Mouse (Mus musculus) liver, embryonic 14.5 days (tissue): ENCODE data around the gene Rapgef1. TPM values are rescaled to one million over a fixed set of nuclear protein-coding genes. Genes with fewer than 3 reads are reported as not detected.

Experiments used
- ATAC-seq: fragments of 200-750 bp; cut with Nextera tagmentation; 2 replicates; pipeline ENCODE4 v1.8.0; 2017; ENCODE audit warnings: moderate number of reproducible peaks, mild to moderate bottlenecking, moderate library complexity; ENCODE audit not compliant: insufficient read depth
- DNase-seq, 3 experiments: peaks; one replicate each; pipeline ENCODE4 v3.0.0-alpha.2; 2012 to 2013; ENCODE audit warnings: low read depth in 3 of 3, low spot score in 3 of 3
- H3K27ac ChIP-seq: fragments of 300-500 bp; sonication (generic); 2 replicates; pipeline ENCODE4 v1.5.1; 2014; ENCODE audit warnings: moderate library complexity, mild to moderate bottlenecking, control low read depth, inconsistent platforms
- H3K27me3 ChIP-seq: fragments of 300-500 bp; sonication (generic); 2 replicates; pipeline ENCODE4 v1.6.1; 2014; ENCODE audit warnings: mild to moderate bottlenecking, low read length, moderate library complexity; ENCODE audit not compliant: control insufficient read depth, insufficient read depth
- H3K36me3 ChIP-seq: fragments of 300-500 bp; sonication (generic); replicated peaks from 2 replicates; pipeline ENCODE4 v1.6.1; 2014; ENCODE audit warnings: low read depth; ENCODE audit not compliant: control insufficient read depth, insufficient read depth
- H3K4me1 ChIP-seq, 2 experiments: fragments of 200-500 bp in 1 of 2; fragments of 300-500 bp in 1 of 2; sonication (generic) in 1 of 2; replicated peaks; 2 replicates each; pipeline ENCODE4 v1.6.1; 2012 to 2014; ENCODE audit warnings: antibody characterized with exemption in 1 of 2, inconsistent platforms in 1 of 2, low read length in 1 of 2; ENCODE audit not compliant: control insufficient read depth in 2 of 2, insufficient read depth in 2 of 2
- H3K4me2 ChIP-seq: fragments of 300-500 bp; sonication (generic); 2 replicates; pipeline ENCODE4 v1.6.1; 2014; ENCODE audit warnings: low read depth, mild to moderate bottlenecking, control low read depth, moderate library complexity
- H3K4me3 ChIP-seq, 2 experiments: fragments of 200-500 bp in 1 of 2; fragments of 300-500 bp in 1 of 2; sonication (generic) in 1 of 2; 2 replicates each; pipeline ENCODE4 v1.5.1; 2012 to 2014; ENCODE audit warnings: low read depth in 2 of 2, low read length in 2 of 2, mild to moderate bottlenecking in 2 of 2, control low read depth in 1 of 2, inconsistent platforms in 1 of 2, moderate library complexity in 1 of 2; ENCODE audit not compliant: insufficient read depth in 1 of 2
- H3K9ac ChIP-seq: fragments of 300-500 bp; sonication (generic); replicated peaks from 2 replicates; pipeline ENCODE4 v1.6.1; 2014; ENCODE audit warnings: mild to moderate bottlenecking, control low read depth, moderate library complexity
- H3K9me3 ChIP-seq: fragments of 300-500 bp; sonication (generic); 2 replicates; pipeline ENCODE4 v1.6.1; 2016; ENCODE audit warnings: low read length, mixed read lengths; ENCODE audit not compliant: control insufficient read depth
- CTCF ChIP-seq: IDR thresholded peaks from 2 replicates; pipeline ENCODE4 v1.5.1; 2016; ENCODE audit warnings: antibody characterized with exemption, low read depth, control low read depth
- EP300 ChIP-seq: IDR thresholded peaks from 2 replicates; pipeline ENCODE4 v1.6.1; 2016; ENCODE audit warnings: antibody characterized with exemption, low read depth
- WGBS: fragments of 180-500 bp; shearing (Covaris S2); extraction: QIAGEN DNeasy Blood & Tissue Kit; methylation state at CpG from one replicate; pipeline ENCODE4 v1.1.7; 2014; ENCODE audit not compliant: insufficient replicate concordance; 5-methylcytosine and 5-hydroxymethylcytosine counted together
- polyA plus RNA-seq, 2 experiments: library from polyadenylated mRNA; depleted of rRNA in 1 of 2; stranded (reverse) in 1 of 2; unstranded in 1 of 2; fragments of >200 nt; fragmentation: Nextera tagmentation in 1 of 2; extraction: Ambion mirVana in 1 of 2; gene quantifications; 2 replicates each; pipeline versions ENCODE4 v1.2.1 to v1.2.3; 2012 to 2014

Gene Rapgef1
- polyA plus RNA-seq, 2 experiments = 3.9 to 11.1 TPM

DNA sequence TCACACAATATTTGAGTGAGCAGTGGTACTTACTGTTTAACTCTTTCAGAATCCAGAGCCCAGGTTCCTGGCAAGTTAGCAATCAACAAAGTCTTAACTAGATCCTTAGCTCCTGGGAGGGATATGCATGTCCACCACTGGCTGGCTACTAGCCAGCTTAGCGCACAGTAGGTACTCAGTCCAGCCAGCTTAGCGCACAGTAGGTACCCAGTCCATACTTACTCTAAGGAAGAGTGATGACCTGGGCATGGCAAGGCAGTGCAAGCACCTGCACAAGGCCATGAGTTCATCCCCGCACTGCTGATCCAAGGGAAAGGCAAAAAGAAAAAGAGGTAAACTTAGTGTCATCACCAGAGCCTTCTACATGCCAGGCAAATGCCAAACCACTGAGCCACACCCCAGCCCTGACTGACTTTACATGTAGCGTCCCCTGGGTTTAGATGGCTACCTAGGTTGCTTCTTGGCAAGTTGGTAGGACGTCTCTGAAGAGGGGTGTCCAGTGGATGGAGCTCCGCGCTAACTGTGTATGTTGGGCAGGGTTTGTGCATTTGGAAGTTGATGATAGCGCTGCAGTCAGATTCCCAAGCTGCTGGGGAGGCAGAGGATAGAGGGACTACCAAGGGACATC is 6.2 kb downstream of the Rapgef1 start:
- no peaks in the 10 kb centered on the region for H3K9me3 ChIP-seq
- WGBS = 86% methylated on average over 8 of the region's 8 CpGs
- H3K36me3 ChIP-seq = no peaks in the 10 kb centered on the region
- H3K4me1 ChIP-seq = peaks cover 17 to 44% of the 10 kb centered on the region in 2 experiments
- H3K4me2 ChIP-seq = no peak overlapping the region
- ATAC-seq = no peak
- no peak overlapping the region for H3K9ac ChIP-seq
- H3K4me3 ChIP-seq = no peak overlapping the region
- no peak for DNase-seq
- TF ChIP-seq CTCF (no peak), EP300 (no peak)
- H3K27ac ChIP-seq = no peak overlapping the region
- H3K27me3 ChIP-seq = no peaks in the 10 kb centered on the region

- no peak overlapping the region for H3K27ac ChIP-seq
- H3K9ac ChIP-seq = no peak overlapping the region
- no peak for DNase-seq
- no peak overlapping the region for H3K4me3 ChIP-seq
- no peaks in the 10 kb centered on the region for H3K36me3 ChIP-seq
- H3K4me1 ChIP-seq = peaks cover 12 to 48% of the 10 kb centered on the region in 2 experiments
- H3K4me2 ChIP-seq = no peak overlapping the region
- H3K9me3 ChIP-seq = no peaks in the 10 kb centered on the region
- no peaks in the 10 kb centered on the region for H3K27me3 ChIP-seq
- ATAC-seq = no peak
- TF ChIP-seq CTCF = no peak
- TF ChIP-seq EP300 = no peak
- 80% methylated on average over 3 of the region's 3 CpGs for WGBS
These were observed 7.8 kb downstream of the Rapgef1 start for GRCm38 (mm10) chr2:29627337-29627736.

DNA sequence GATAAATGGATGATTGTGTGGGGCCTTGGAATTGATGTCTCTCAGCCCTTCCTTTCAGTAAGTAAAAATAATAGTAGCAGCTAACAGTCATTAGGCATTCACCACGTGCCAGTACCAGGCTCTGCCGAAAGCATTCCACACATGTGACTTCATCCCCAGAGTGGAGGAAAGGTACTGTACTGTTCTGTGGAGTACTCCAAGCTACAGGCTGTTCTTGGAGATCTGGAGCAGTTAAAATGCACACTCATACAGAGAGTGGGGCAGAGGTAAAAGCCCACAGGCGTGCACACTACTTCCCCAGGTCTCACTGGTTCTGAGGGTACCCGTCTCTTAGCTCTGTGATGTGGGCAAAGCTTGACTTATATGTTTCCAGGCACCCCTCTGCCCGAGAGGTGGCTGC is 8.7 kb downstream of the Rapgef1 start:
- Histone ChIP-seq H3K27me3 (no peaks in the 10 kb centered on the region), H3K4me2 (no peak overlapping the region), H3K36me3 (no peaks in the 10 kb centered on the region), H3K4me1 (peaks cover 19 to 52% of the 10 kb centered on the region in 2 experiments), H3K9me3 (no peaks in the 10 kb centered on the region), H3K9ac (no peak overlapping the region), H3K4me3 (no peak overlapping the region), H3K27ac (no peak overlapping the region)
- no peak for TF ChIP-seq CTCF
- no peak for TF ChIP-seq EP300
- no peak for ATAC-seq
- WGBS = 54% methylated on average over 5 of the region's 5 CpGs
- no peak for DNase-seq

- no peak for ATAC-seq
- Histone ChIP-seq H3K4me1 (peaks cover 25 to 52% of the 10 kb centered on the region in 2 experiments), H3K27ac (no peak overlapping the region), H3K36me3 (no peaks in the 10 kb centered on the region), H3K27me3 (no peaks in the 10 kb centered on the region), H3K4me2 (no peak overlapping the region), H3K4me3 (no peak overlapping the region), H3K9ac (no peak overlapping the region), H3K9me3 (no peaks in the 10 kb centered on the region)
- TF ChIP-seq EP300 (no peak), CTCF (no peak)
- DNase-seq = no peak
- WGBS = 72% methylated on average over 5 of the region's 5 CpGs
These were observed 9.3 kb downstream of the Rapgef1 start for GRCm38 (mm10) chr2:29628763-29629181.

DNA sequence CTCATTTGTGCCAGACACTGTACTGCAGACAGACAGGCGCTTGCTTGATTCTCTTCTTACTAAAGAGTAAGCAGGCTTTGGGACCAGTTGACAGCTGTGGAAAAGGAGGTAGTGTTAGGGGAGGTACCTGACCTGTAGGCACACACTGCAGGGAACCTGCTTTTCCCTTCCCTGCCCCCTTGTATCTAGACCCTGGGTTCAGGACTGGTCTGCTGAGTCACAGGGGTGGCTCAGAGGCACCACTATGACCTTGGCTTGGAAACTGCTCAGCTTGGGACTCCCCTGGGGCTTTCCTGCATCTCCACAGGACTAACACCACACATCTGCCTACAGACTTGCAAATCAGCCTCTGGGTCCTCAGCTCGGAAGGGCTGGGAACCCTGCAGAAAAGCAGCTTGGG is 9.8 kb downstream of the Rapgef1 start:
- Histone ChIP-seq H3K27me3 (no peaks in the 10 kb centered on the region), H3K4me1 (peaks cover 26 to 53% of the 10 kb centered on the region in 2 experiments), H3K9ac (no peak overlapping the region), H3K4me3 (no peak overlapping the region), H3K36me3 (no peaks in the 10 kb centered on the region), H3K27ac (no peak overlapping the region), H3K4me2 (no peak overlapping the region), H3K9me3 (no peaks in the 10 kb centered on the region)
- TF ChIP-seq CTCF = no peak
- TF ChIP-seq EP300 = no peak
- 68% methylated on average over 2 of the region's 2 CpGs for WGBS
- ATAC-seq (no peak), DNase-seq (no peak)
